Mouse (Mus musculus) testis, adult 2 months (tissue): ENCODE measurements around the gene Zdhhc14.

ENCODE experiments used
- CTCF ChIP-seq: fragments of 200-500 bp; IDR thresholded peaks from 2 replicates; pipeline ENCODE4 v1.5.1; 2012; ENCODE audit warnings: low read depth, mild to moderate bottlenecking, inconsistent platforms, low read length, moderate library complexity; ENCODE audit not compliant: control insufficient read depth, insufficient read depth, insufficient replicate concordance
- POLR2A ChIP-seq: fragments of 200-500 bp; IDR thresholded peaks from 2 replicates; pipeline ENCODE4 v1.6.1; 2012; ENCODE audit warnings: low read depth, mild to moderate bottlenecking, inconsistent platforms, low read length, moderate library complexity; ENCODE audit not compliant: control insufficient read depth

DNA sequence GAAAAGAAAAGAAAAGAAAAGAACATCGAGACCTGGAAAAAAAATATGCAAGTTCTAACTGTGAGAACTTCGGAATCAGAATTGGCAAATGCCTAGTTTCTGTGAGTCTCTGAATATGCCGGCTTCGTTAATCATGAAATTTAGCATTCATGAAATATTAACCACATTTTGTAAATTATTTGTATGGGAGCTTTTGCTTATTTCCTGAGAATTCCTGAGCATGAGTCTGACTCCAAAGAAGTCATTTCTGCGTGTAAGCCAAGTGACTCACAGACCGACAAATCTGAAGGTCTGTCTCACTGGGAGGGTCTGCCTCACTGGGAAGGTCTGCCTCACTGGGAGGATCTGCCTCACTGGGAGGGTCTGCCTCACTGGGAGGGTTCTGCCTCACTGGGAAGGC lies 248.7 kb downstream of the Zdhhc14 start:
- TF ChIP-seq CTCF (no peak), POLR2A (no peak)
